Mouse (Mus musculus): ENCODE results near the gene Maml1.

DNA sequence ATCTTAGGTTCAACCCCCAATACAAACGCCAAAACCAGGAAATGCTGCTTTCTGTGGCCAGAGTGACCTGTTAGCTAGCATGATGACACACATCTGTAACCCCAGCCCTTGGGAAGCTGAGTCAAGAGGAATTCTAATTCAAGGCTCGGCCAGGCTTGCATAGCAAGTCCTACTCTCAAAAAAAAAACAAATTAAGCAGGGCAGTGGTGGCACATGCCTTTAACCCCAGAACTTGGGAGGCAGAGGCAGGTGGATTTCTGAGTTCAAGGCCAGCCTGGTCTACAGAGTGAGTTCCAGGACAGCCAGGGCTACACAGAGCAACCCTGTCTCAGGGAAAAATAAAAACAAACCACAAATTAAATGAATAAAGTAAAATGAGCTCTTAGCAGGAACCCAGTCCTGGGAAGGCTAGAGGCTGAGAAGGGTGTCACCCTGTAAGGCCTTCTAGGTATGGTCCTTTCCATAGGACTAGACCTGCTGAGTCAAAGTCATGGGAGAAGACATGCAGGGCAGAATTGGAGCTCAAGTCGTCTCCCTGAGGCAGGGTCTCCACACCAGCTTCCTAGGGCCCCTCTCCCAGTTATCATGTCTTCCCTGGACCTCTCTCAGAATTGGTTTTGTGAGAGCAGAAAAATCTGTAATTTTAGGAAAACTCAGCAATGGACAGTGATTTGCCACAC lies 79.9 kb downstream of the Maml1 start:
- no peak for TF ChIP-seq GATA1 (IDR thresholded peaks at IDR 0.05; ENCODE audit: borderline replicate concordance, low read length)
- TF ChIP-seq FLI1 (IDR thresholded peaks at IDR 0.05; ENCODE audit: low read length), result no peak

Data from megakaryocyte, embryonic 14.5 days (primary cell).